Mouse (Mus musculus) splenic B cell, adult 2 months (primary cell): ENCODE results near the gene Scin.
A peak's percentile ranks its signal among the peaks of the same experiment; 100 is the strongest.

Source experiments
- DNase-seq: peaks from one replicate; pipeline ENCODE4 v3.0.0-alpha.2; 2011; ENCODE audit warnings: low read depth, low spot score
- H3K27me3 ChIP-seq: 2 replicates; pipeline ENCODE4 v1.6.1; 2012; ENCODE audit warnings: mild to moderate bottlenecking, low read length, moderate library complexity, mixed read lengths; ENCODE audit not compliant: control insufficient read depth, poor library complexity, insufficient read depth, severe bottlenecking
- H3K36me3 ChIP-seq: 2 replicates; pipeline ENCODE4 v1.6.1; 2012; ENCODE audit warnings: mild to moderate bottlenecking, low read length, moderate library complexity, mixed read lengths; ENCODE audit not compliant: control insufficient read depth, poor library complexity, insufficient read depth, severe bottlenecking

Scin gene

GRCm38 (mm10) chr12:40023918-40024317 lies 110.1 kb downstream of the Scin start:
- no peak for DNase-seq
- Histone ChIP-seq H3K27me3 (no peaks in the 10 kb centered on the region; the same call in 1 of the 2 replicates), H3K36me3 (no peaks in the 10 kb centered on the region)

GRCm38 (mm10) chr12:40023014-40023642 lies 110.9 kb downstream of the Scin start:
- no peaks in the 10 kb centered on the region; the same call in 1 of the 2 replicates for H3K27me3 ChIP-seq
- H3K36me3 ChIP-seq: no peaks in the 10 kb centered on the region
- DNase-seq: no peak

GRCm38 (mm10) chr12:40022344-40022743 lies 111.7 kb downstream of the Scin start:
- Histone ChIP-seq H3K36me3 (no peaks in the 10 kb centered on the region), H3K27me3 (no peaks in the 10 kb centered on the region; the same call in 1 of the 2 replicates)
- no peak for DNase-seq

- DNase-seq: peak; percentile 36
- Histone ChIP-seq H3K27me3 (no peaks in the 10 kb centered on the region; the same call in 1 of the 2 replicates), H3K36me3 (no peaks in the 10 kb centered on the region)
Observed at GRCm38 (mm10) chr12:40017955-40018505, 116.0 kb downstream of the Scin start.

GRCm38 (mm10) chr12:40016648-40017460 lies 117.2 kb downstream of the Scin start:
- DNase-seq: peak; percentile 57
- H3K27me3 ChIP-seq: no peaks in the 10 kb centered on the region; the same call in 1 of the 2 replicates
- no peaks in the 10 kb centered on the region for H3K36me3 ChIP-seq

- no peak for DNase-seq
- no peaks in the 10 kb centered on the region for H3K36me3 ChIP-seq
Observed at GRCm38 (mm10) chr12:40016068-40016467, 118.0 kb downstream of the Scin start.

GRCm38 (mm10) chr12:40009866-40010265 lies 124.2 kb downstream of the Scin start:
- no peaks in the 10 kb centered on the region for H3K36me3 ChIP-seq

More at GRCm38 (mm10) chr12:40016068-40016467, 118.0 kb downstream of the Scin start:
- H3K27me3 ChIP-seq: no peaks in the 10 kb centered on the region; the same call in 1 of the 2 replicates

More at GRCm38 (mm10) chr12:40009866-40010265, 124.2 kb downstream of the Scin start:
- H3K27me3 ChIP-seq: no peaks in the 10 kb centered on the region
- DNase-seq: no peak
